In the genomic region with DNA sequence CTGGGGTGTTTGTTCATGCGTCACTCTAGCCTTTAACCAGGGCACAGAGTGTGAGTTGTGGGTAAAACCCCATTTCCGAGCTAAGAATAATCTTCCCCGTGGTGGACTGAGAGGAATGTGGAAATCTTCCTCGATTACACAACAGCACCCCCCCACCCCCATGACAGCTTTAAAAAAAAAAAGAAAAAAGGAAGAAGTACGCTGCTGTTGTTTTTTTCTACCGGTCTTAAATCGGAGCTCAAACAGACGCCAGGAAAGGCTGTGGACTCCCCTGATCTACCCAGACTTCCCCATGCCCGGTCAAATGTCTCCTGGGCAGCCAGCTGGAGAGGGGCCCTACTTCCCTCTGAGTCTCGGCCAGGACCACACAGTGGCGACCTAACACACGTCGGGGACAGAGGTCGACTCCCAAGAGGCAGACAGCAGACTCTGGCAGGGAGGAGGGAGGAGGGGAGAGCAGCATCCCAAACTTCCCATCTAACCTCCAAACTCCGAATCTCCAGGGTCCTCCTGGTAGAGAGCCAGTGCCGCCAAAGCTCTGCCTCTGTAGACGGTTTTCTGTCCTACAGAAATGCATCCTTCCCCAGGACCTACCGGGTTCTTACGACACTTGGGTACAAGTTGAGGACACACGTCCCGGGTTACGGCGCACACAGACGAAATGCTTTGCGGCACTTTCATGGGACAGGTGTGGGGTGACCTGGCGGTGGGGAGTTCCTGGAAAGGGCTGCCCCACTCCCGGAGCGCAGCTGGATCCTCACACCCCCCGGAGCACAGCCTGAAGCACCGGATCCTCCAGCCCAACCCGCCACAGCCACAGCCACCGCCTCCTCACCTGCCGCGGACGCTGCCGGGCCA, we compare ENCODE assay signal across 8 mouse cellular contexts. TPM values are rescaled to one million over a fixed set of nuclear protein-coding genes. Genes with fewer than 3 reads are reported as not detected.
DNase-seq lines count a peak whose midpoint lies in the region; ATAC-seq and TF ChIP-seq lines count a peak whose summit lies in the region.

No protein-coding gene starts in this region.

- H3K9me3 ChIP-seq in embryonic facial prominence, embryonic 14.5 days (ENCODE audit: control insufficient read depth, low read length): no peaks in the 10 kb centered on the region
- H3K9me3 ChIP-seq in limb, embryonic 15.5 days: no peaks in the 10 kb centered on the region
- no peaks in the 10 kb centered on the region for H3K9me3 ChIP-seq in midbrain, embryonic 15.5 days

- peak; percentile 96 for DNase-seq in 416B (ENCODE audit: low read depth)
- DNase-seq in adrenal gland, adult (ENCODE audit: inconsistent age in 2 of 2, low spot score in 1 of 2): peak; percentile 57 to 85
- peak; percentile 48 for DNase-seq in embryonic facial prominence, embryonic 14.5 days (ENCODE audit: low spot score)
- peak; percentile 73 to 76 for DNase-seq in heart, adult 2 months
- peak; percentile 81 for DNase-seq in kidney, adult 18-20 months
- peak; percentile 31 to 62 for DNase-seq in spleen, postnatal 36 days (ENCODE audit: low spot score in 2 of 2)

- no peaks in the 10 kb centered on the region for H3K27me3 ChIP-seq in embryonic facial prominence, embryonic 14.5 days (replicated peaks; ENCODE audit: control insufficient read depth, insufficient read depth, low read length)
- no peaks in the 10 kb centered on the region for H3K27me3 ChIP-seq in heart, adult 2 months (ENCODE audit: control insufficient read depth, insufficient read depth, low read length)
- no peaks in the 10 kb centered on the region for H3K27me3 ChIP-seq in limb, embryonic 15.5 days
- no peaks in the 10 kb centered on the region for H3K27me3 ChIP-seq in midbrain, embryonic 15.5 days (replicated peaks)

- TF ChIP-seq EP300 in heart, adult 2 months (IDR thresholded peaks at IDR 0.05; ENCODE audit: insufficient read depth, low read depth, low read length): no peak

- peak overlapping the region; percentile 74 for H3K9ac ChIP-seq in embryonic facial prominence, embryonic 14.5 days (ENCODE audit: low read depth, low read length)
- H3K9ac ChIP-seq in heart, adult 2 months (ENCODE audit: low read depth, low read length): peak overlapping the region; percentile 93
- peak overlapping the region; percentile 70 for H3K9ac ChIP-seq in limb, embryonic 15.5 days
- H3K9ac ChIP-seq in midbrain, embryonic 15.5 days: peak overlapping the region; percentile 77

- H3K36me3 ChIP-seq in embryonic facial prominence, embryonic 14.5 days (ENCODE audit: control insufficient read depth, insufficient read depth, low read length): no peaks in the 10 kb centered on the region
- H3K36me3 ChIP-seq in heart, adult 2 months (ENCODE audit: control insufficient read depth, insufficient read depth, low read length): no peaks in the 10 kb centered on the region; the same call in 1 of the 2 replicates
- no peaks in the 10 kb centered on the region for H3K36me3 ChIP-seq in limb, embryonic 15.5 days
- H3K36me3 ChIP-seq in midbrain, embryonic 15.5 days (replicated peaks): no peaks in the 10 kb centered on the region

- 5% methylated on average over 27 of the region's 36 CpGs for WGBS in embryonic facial prominence, embryonic 14.5 days
- 2% methylated on average over 35 of the region's 36 CpGs for WGBS in heart, adult 2 months
- 4% methylated on average over 36 of the region's 36 CpGs for WGBS in limb, embryonic 15.5 days
- WGBS in midbrain, embryonic 15.5 days: 5% methylated on average over 36 of the region's 36 CpGs

- H3K79me2 ChIP-seq in heart, adult 2 months (replicated peaks; ENCODE audit: control insufficient read depth, insufficient read depth, low read length): no peaks in the 10 kb centered on the region

- intact Hi-C loops in heart, adult 2 months (cut with DNase I): loop anchor here (1.0 to 5.0 kb wide), 7 partner anchors 20 to 123 kb away; partner anchors contain the start of genes Cct6b, Lig3, Nle1 and Rad51d

- no peaks in the 10 kb centered on the region for H3K4me1 ChIP-seq in embryonic facial prominence, embryonic 14.5 days (ENCODE audit: control insufficient read depth, insufficient read depth, low read length)
- H3K4me1 ChIP-seq in heart, adult 2 months (ENCODE audit: control insufficient read depth, insufficient read depth, low read length): no peaks in the 10 kb centered on the region
- peaks cover 8% of the 10 kb centered on the region for H3K4me1 ChIP-seq in limb, embryonic 15.5 days
- peaks cover 8% of the 10 kb centered on the region; the same call in 1 of the 2 replicates for H3K4me1 ChIP-seq in midbrain, embryonic 15.5 days

- peak overlapping the region; percentile 81 for H3K4me3 ChIP-seq in embryonic facial prominence, embryonic 14.5 days (ENCODE audit: low read depth, low read length)
- peak overlapping the region; percentile 89 for H3K4me3 ChIP-seq in heart, adult 2 months
- peak overlapping the region; percentile 92 for H3K4me3 ChIP-seq in limb, embryonic 15.5 days
- peak overlapping the region; percentile 86 for H3K4me3 ChIP-seq in midbrain, embryonic 15.5 days

- H3K27ac ChIP-seq in embryonic facial prominence, embryonic 14.5 days (replicated peaks; ENCODE audit: low read depth, low read length): peak overlapping the region; percentile 52; the same call in 1 of the 2 replicates
- peak overlapping the region; percentile 87 for H3K27ac ChIP-seq in heart, adult 2 months
- H3K27ac ChIP-seq in limb, embryonic 15.5 days: peak overlapping the region; percentile 61
- 0 out of 2 replicates have a peak overlapping the region, but pooled peaks have one; percentile 29 for H3K27ac ChIP-seq in midbrain, embryonic 15.5 days

- peak overlapping the region; percentile 83 for H3K4me2 ChIP-seq in embryonic facial prominence, embryonic 14.5 days (ENCODE audit: low read depth, low read length)
- peak overlapping the region; percentile 79 for H3K4me2 ChIP-seq in limb, embryonic 15.5 days
- H3K4me2 ChIP-seq in midbrain, embryonic 15.5 days: peak overlapping the region; percentile 89

- TF ChIP-seq POLR2A in heart, adult 2 months (IDR thresholded peaks at IDR 0.05; ENCODE audit: insufficient read depth, low read depth, low read length): no peak

- TF ChIP-seq CTCF in heart, adult 2 months (IDR thresholded peaks at IDR 0.05): no peak

- peak; percentile 38; the same call in 1 of the 2 replicates for ATAC-seq in embryonic facial prominence, embryonic 14.5 days (ENCODE audit: low read depth)
- 0 out of 2 replicates have a peak, but pooled peaks have one; percentile 32 for ATAC-seq in limb, embryonic 15.5 days (ENCODE audit: insufficient number of reproducible peaks, low FRiP score, low TSS enrichment, low read depth)
- ATAC-seq in midbrain, embryonic 15.5 days (replicated peaks): peak; percentile 38

RNA-seq across cellular contexts. Expression of gene Rffl, which starts 0.6 kb away (rescaled TPM):
- 9.7 and 10.2 TPM in 2 replicates for polyA plus RNA-seq in embryonic facial prominence, embryonic 14.5 days (2014; fragmentation: Nextera tagmentation; extraction: Ambion mirVana)
- total RNA-seq in heart, adult 2 months (2021): 1 to 10 TPM; 4.0 to 4.3 TPM
- 4.6 and 5.9 TPM in 2 replicates for polyA plus RNA-seq in heart, adult 2 months (2012; rRNA removed)
- polyA plus RNA-seq in limb, embryonic 15.5 days (2015; fragmentation: Nextera tagmentation; extraction: Ambion mirVana): 11.4 and 12.5 TPM in 2 replicates
- polyA plus RNA-seq in midbrain, embryonic 15.5 days (2015; fragmentation: Nextera tagmentation; extraction: Ambion mirVana): 4.1 and 4.6 TPM in 2 replicates

RNA-seq across cellular contexts. Expression of gene Rad51d, which starts 20.0 kb away (rescaled TPM):
- polyA plus RNA-seq in embryonic facial prominence, embryonic 14.5 days (2014; fragmentation: Nextera tagmentation; extraction: Ambion mirVana): 14.5 and 15.0 TPM in 2 replicates
- total RNA-seq in heart, adult 2 months (2021): 1 to 10 TPM; 8.5 to 9.5 TPM
- 8.6 and 10.1 TPM in 2 replicates for polyA plus RNA-seq in heart, adult 2 months (2012; rRNA removed)
- 12.7 and 15.4 TPM in 2 replicates for polyA plus RNA-seq in limb, embryonic 15.5 days (2015; fragmentation: Nextera tagmentation; extraction: Ambion mirVana)
- 12.1 and 13.9 TPM in 2 replicates for polyA plus RNA-seq in midbrain, embryonic 15.5 days (2015; fragmentation: Nextera tagmentation; extraction: Ambion mirVana)

RNA-seq across cellular contexts. Expression of gene Fndc8, which starts 21.5 kb away (rescaled TPM):
- polyA plus RNA-seq in embryonic facial prominence, embryonic 14.5 days (2014; fragmentation: Nextera tagmentation; extraction: Ambion mirVana): 0.30 and 0.47 TPM in 2 replicates
- total RNA-seq in heart, adult 2 months (2021): not detected
- polyA plus RNA-seq in heart, adult 2 months (2012; rRNA removed): 0.06 TPM in 1 of 2 replicates, not detected in the other
- polyA plus RNA-seq in limb, embryonic 15.5 days (2015; fragmentation: Nextera tagmentation; extraction: Ambion mirVana): 0.12 and 0.37 TPM in 2 replicates
- polyA plus RNA-seq in midbrain, embryonic 15.5 days (2015; fragmentation: Nextera tagmentation; extraction: Ambion mirVana): 0.78 and 1.2 TPM in 2 replicates

RNA-seq across cellular contexts. Expression of gene Nle1, which starts 37.8 kb away (rescaled TPM):
- 24.3 and 30.7 TPM in 2 replicates for polyA plus RNA-seq in embryonic facial prominence, embryonic 14.5 days (2014; fragmentation: Nextera tagmentation; extraction: Ambion mirVana)
- 10 to 100 TPM in 1 of 2 experiments, 1 to 10 TPM in 1; 8.4 to 11.4 TPM for total RNA-seq in heart, adult 2 months (2021)
- polyA plus RNA-seq in heart, adult 2 months (2012; rRNA removed): 17.7 and 24.0 TPM in 2 replicates
- 31.6 and 32.4 TPM in 2 replicates for polyA plus RNA-seq in limb, embryonic 15.5 days (2015; fragmentation: Nextera tagmentation; extraction: Ambion mirVana)
- polyA plus RNA-seq in midbrain, embryonic 15.5 days (2015; fragmentation: Nextera tagmentation; extraction: Ambion mirVana): 33.8 and 36.8 TPM in 2 replicates

RNA-seq across cellular contexts. Expression of gene Unc45b, which starts 39.9 kb away (rescaled TPM):
- polyA plus RNA-seq in embryonic facial prominence, embryonic 14.5 days (2014; fragmentation: Nextera tagmentation; extraction: Ambion mirVana): 37.1 and 44.5 TPM in 2 replicates
- total RNA-seq in heart, adult 2 months (2021): 100 to 1,000 TPM; 167 to 190 TPM
- polyA plus RNA-seq in heart, adult 2 months (2012; rRNA removed): 107 and 159 TPM in 2 replicates
- 15.6 and 35.8 TPM in 2 replicates for polyA plus RNA-seq in limb, embryonic 15.5 days (2015; fragmentation: Nextera tagmentation; extraction: Ambion mirVana)
- 1.3 and 2.0 TPM in 2 replicates for polyA plus RNA-seq in midbrain, embryonic 15.5 days (2015; fragmentation: Nextera tagmentation; extraction: Ambion mirVana)

Comparison
In these comparisons a context has a peak if more than half of its experiments do, and no peak if none do; other contexts are left out.
1. Peak in every context shown above with its lines: DNase-seq, ATAC-seq, H3K4me3 ChIP-seq and H3K27ac ChIP-seq.
2. H3K27ac ChIP-seq: peak in every context shown above with its lines; median percentile 87 in heart, adult 2 months; 61 in limb, embryonic 15.5 days; 52 in embryonic facial prominence, embryonic 14.5 days; 29 in midbrain, embryonic 15.5 days.